Mouse (Mus musculus) heart, embryonic 12.5 days (tissue): ENCODE data around the gene Hoxd8. TPM values are rescaled to one million over a fixed set of nuclear protein-coding genes. Genes with fewer than 3 reads are reported as not detected.

Source experiments
- ATAC-seq: fragments of 200-750 bp; cut with Nextera tagmentation; 2 replicates; pipeline ENCODE4 v1.8.0; 2017; ENCODE audit warnings: moderate TSS enrichment, moderate library complexity; ENCODE audit not compliant: insufficient number of reproducible peaks, low FRiP score
- H3K27ac ChIP-seq: fragments of 300-500 bp; sonication (generic); 2 replicates; pipeline ENCODE4 v1.5.1; 2016; ENCODE audit warnings: mild to moderate bottlenecking, moderate library complexity; ENCODE audit not compliant: poor library complexity, severe bottlenecking
- H3K27me3 ChIP-seq: fragments of 300-500 bp; sonication (generic); replicated peaks from 2 replicates; pipeline ENCODE4 v1.6.1; 2016; ENCODE audit warnings: mild to moderate bottlenecking, moderate library complexity
- H3K36me3 ChIP-seq: fragments of 300-500 bp; sonication (generic); 2 replicates; pipeline ENCODE4 v1.6.1; 2016; ENCODE audit warnings: mild to moderate bottlenecking, moderate library complexity
- H3K4me1 ChIP-seq: fragments of 300-500 bp; sonication (generic); replicated peaks from 2 replicates; pipeline ENCODE4 v1.6.1; 2016; ENCODE audit warnings: mild to moderate bottlenecking
- H3K4me2 ChIP-seq: fragments of 300-500 bp; sonication (generic); 2 replicates; pipeline ENCODE4 v1.6.1; 2016; ENCODE audit warnings: mild to moderate bottlenecking, moderate library complexity
- H3K4me3 ChIP-seq: fragments of 300-500 bp; sonication (generic); 2 replicates; pipeline ENCODE4 v1.5.1; 2016; ENCODE audit warnings: mild to moderate bottlenecking
- H3K9ac ChIP-seq: fragments of 300-500 bp; sonication (generic); 2 replicates; pipeline ENCODE4 v1.6.1; 2016; ENCODE audit warnings: mild to moderate bottlenecking, moderate library complexity
- H3K9me3 ChIP-seq: fragments of 300-500 bp; sonication (generic); replicated peaks from 2 replicates; pipeline ENCODE4 v1.6.1; 2016; ENCODE audit warnings: mild to moderate bottlenecking, moderate library complexity
- WGBS: fragments of 180-500 bp; shearing (Covaris S2); methylation state at CpG from one replicate; pipeline ENCODE4 v1.1.7; 2016; 5-methylcytosine and 5-hydroxymethylcytosine counted together
- polyA plus RNA-seq: library from polyadenylated mRNA; unstranded; fragments of >200 nt; fragmentation: Nextera tagmentation; extraction: Ambion mirVana; gene quantifications from 2 replicates; pipeline ENCODE4 v1.2.1, GENCODE M21; 2016

Hoxd8 gene
- polyA plus RNA-seq, 1 experiment from 2014 or later, result 0.10 TPM

DNA sequence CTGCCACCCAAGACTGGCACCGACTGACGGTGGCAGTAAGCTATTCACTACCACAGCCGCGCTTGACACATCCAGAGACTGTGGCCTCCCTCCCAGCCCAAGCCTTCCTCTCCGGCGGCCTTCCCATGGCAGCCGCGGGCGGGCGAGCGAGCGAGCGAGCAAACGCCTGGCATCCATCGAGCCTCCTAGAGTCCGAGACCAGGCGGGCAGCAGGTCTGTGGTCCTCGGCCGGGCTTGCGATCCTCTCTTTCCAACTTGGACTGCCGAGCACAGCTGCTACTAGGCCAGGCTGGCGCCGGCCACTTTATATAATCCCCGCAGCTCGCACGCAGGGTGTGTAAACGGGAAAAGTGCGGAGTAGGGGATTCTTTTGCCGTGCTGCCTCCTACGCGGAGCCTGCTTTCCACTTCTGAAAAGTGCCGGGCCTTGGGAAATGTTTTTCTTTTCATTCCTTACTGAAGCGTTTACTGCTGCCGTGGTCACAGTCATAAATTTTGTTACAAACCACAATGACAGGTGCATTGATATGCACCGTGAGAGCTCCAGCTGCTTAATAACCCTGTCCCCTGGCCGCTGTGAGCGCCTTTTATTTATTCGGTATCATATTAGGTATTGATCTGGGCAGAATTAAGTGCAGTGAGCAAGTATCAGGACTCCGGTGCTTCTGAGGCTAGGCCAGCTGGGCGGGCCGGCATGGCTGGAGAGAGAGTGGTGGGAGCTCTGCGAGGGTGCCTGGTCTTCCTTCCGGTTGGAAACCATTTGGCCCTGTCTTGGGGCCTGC is 36.1 kb downstream of the Hoxd8 start:
- Histone ChIP-seq H3K9me3 (no peaks in the 10 kb centered on the region), H3K4me1 (peaks cover 4% of the 10 kb centered on the region; the same call in 1 of the 2 replicates), H3K4me2 (no peak overlapping the region), H3K27me3 (peaks cover 95% of the 10 kb centered on the region), H3K9ac (no peak overlapping the region), H3K4me3 (peak overlapping the region; percentile 14; the same call in 1 of the 2 replicates), H3K27ac (no peak overlapping the region), H3K36me3 (no peaks in the 10 kb centered on the region)
- WGBS, result 1% methylated on average over 43 of the region's 43 CpGs
- no peak for ATAC-seq

DNA sequence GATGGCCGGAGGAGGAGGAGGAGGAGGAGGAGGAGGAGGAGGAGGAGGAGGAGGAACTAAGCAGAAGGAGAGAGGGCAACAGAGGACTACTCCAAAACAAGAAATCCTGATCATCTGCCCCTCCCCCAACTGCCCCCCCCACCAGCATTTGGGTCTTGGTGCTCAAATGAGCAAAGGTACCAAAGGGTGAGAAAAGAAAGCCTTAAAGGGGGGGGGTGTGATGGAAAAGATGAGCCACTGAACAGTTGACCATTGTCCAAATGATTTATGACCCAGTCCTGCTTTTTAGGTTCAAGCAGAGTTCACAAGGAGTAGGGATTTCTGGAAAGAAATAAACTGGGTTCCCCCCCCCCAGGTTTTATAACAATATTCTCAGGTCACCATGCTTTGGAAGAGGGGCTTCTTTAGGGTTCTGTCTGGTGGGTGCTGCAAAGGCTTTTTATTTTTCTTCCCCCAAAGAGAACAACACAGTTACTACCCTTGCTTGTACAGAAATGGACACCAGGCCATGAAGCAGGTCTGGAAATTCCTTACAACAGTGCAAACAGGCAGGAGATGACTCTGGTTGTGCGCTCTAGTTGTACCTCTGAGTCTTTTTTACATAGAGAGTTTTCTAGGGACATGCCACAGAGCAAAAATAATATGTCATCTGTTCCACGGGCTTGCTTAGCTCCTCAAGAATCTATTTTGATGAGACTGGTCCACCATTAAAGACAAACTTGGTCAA is 37.0 kb downstream of the Hoxd8 start:
- Histone ChIP-seq H3K4me2 (no peak overlapping the region), H3K27me3 (peaks cover 95% of the 10 kb centered on the region), H3K9me3 (no peaks in the 10 kb centered on the region), H3K4me3 (no peak overlapping the region), H3K4me1 (no peaks in the 10 kb centered on the region), H3K27ac (no peak overlapping the region), H3K9ac (no peak overlapping the region), H3K36me3 (no peaks in the 10 kb centered on the region)
- ATAC-seq, result no peak
- 45% methylated on average over 2 of the region's 3 CpGs for WGBS

DNA sequence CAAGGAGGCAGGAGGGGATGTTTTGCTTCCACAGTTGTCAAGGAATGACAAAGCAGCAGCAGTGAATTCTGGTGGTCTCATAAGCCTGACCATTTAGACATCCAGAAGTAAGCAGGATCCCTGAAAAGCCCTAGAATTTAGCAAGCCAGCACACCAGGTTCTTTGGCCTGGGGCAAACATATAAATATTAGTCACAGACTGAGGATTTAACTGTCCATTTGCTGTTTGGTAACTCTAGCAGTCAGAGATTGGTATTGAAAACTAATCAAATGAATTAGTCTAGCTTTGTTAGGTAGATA is 37.5 kb downstream of the Hoxd8 start:
- Histone ChIP-seq H3K9me3 (no peaks in the 10 kb centered on the region), H3K36me3 (no peaks in the 10 kb centered on the region), H3K27ac (no peak overlapping the region), H3K9ac (no peak overlapping the region), H3K4me1 (peaks cover 5% of the 10 kb centered on the region; the same call in 1 of the 2 replicates), H3K4me2 (no peak overlapping the region), H3K4me3 (no peak overlapping the region), H3K27me3 (peaks cover 95% of the 10 kb centered on the region)
- no peak for ATAC-seq

DNA sequence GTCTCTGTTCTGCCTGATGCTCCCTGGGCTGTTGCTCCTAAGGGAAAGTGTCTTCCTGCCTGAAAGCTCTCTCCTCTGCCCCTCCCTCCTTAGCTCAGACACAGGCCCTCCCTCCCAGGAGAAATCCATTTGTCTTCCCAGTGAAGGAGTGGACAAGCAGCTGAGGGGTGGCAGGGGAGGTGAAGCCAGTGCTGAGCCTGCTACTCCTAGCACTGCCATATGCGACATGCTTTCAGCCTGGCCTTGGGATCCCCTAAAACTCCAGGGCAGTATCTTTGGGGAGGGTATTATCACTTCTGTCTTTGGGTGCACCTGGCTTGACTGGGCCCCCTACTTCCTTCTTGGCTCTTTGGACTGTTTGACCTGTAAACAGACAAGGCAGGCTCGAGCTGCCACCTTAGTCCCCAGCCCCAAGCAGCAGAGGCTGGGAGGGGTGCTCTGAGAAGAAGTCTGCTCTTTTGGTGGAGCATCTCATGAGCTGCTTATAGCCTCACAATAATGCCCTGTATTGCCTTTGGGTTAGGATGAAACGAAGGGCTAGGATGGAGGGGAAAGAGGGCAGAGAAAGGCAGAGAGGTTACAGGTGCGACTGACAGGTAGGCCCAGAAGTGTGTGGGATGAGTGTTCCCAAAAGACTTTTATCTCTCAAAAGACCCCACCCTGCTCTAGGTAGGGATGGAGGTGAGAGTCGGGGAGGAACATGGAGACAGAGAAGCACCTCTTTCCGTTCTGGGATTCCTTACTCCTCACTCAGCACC is 41.3 kb downstream of the Hoxd8 start:
- no peak overlapping the region for H3K9ac ChIP-seq

DNA sequence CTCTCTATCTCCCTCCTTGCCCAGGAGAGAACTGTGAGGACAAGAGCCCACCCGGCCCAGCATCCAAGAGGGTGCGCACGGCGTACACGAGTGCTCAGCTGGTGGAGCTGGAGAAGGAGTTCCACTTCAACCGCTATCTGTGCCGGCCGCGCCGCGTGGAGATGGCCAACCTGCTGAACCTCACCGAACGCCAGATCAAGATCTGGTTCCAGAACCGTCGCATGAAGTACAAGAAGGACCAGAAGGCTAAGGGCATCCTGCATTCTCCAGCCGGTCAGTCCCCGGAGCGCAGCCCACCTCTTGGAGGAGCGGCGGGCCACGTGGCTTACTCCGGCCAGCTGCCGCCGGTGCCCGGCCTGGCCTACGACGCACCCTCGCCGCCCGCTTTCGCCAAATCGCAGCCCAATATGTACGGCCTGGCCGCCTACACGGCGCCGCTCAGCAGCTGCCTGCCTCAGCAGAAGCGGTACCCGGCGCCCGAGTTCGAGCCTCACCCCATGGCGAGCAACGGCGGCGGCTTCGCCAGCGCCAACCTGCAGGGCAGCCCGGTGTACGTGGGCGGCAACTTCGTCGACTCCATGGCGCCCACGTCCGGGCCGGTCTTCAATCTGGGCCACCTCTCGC is 42.0 kb downstream of the Hoxd8 start:
- 3% methylated on average over 58 of the region's 58 CpGs for WGBS
- H3K4me2 ChIP-seq, result peak overlapping the region; percentile 14; the same call in 1 of the 2 replicates
- ATAC-seq, result no peak
- H3K4me3 ChIP-seq, result peak overlapping the region; percentile 17; the same call in 1 of the 2 replicates
- peaks cover 16% of the 10 kb centered on the region for H3K4me1 ChIP-seq
- no peak overlapping the region for H3K27ac ChIP-seq
- no peak overlapping the region for H3K9ac ChIP-seq
- peaks cover 90% of the 10 kb centered on the region for H3K27me3 ChIP-seq
- no peaks in the 10 kb centered on the region for H3K9me3 ChIP-seq
- no peaks in the 10 kb centered on the region for H3K36me3 ChIP-seq

More for the DNA sequence above, 41.3 kb downstream of the Hoxd8 start:
- WGBS, result 5% methylated on average over 6 of the region's 6 CpGs
- Histone ChIP-seq H3K27ac (no peak overlapping the region), H3K27me3 (peaks cover 90% of the 10 kb centered on the region), H3K4me1 (peaks cover 16% of the 10 kb centered on the region), H3K9me3 (no peaks in the 10 kb centered on the region), H3K4me3 (no peak overlapping the region), H3K4me2 (no peak overlapping the region), H3K36me3 (no peaks in the 10 kb centered on the region)
- ATAC-seq, result no peak

DNA sequence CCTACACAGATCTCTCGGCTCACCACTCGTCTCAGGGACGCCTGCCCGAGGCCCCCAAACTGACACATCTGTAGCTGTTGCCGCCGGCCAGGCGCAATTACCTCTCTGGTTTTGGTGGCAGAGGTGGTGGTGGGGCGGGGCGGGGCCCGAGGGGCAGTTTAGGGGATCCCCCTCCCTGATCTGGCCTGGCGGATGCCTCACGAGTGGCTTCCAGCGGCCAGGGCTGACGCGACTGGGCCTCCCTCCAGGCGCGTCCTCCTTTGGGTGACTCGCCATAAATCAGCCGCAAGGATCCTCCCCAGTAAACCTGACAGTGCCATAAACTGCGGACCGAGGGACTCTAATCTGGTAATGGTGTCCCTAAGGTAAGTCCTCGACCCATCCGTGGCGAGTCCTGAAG is 42.6 kb downstream of the Hoxd8 start:
- ATAC-seq, result no peak
- no peaks in the 10 kb centered on the region for H3K36me3 ChIP-seq
- H3K9me3 ChIP-seq, result no peaks in the 10 kb centered on the region
- H3K27me3 ChIP-seq, result peaks cover 90% of the 10 kb centered on the region
- WGBS, result 1% methylated on average over 24 of the region's 24 CpGs
- no peak overlapping the region for H3K27ac ChIP-seq
- H3K9ac ChIP-seq, result no peak overlapping the region
- peaks cover 16% of the 10 kb centered on the region for H3K4me1 ChIP-seq
- peak overlapping the region; percentile 14; the same call in 1 of the 2 replicates for H3K4me2 ChIP-seq
- peak overlapping the region; percentile 17; the same call in 1 of the 2 replicates for H3K4me3 ChIP-seq

DNA sequence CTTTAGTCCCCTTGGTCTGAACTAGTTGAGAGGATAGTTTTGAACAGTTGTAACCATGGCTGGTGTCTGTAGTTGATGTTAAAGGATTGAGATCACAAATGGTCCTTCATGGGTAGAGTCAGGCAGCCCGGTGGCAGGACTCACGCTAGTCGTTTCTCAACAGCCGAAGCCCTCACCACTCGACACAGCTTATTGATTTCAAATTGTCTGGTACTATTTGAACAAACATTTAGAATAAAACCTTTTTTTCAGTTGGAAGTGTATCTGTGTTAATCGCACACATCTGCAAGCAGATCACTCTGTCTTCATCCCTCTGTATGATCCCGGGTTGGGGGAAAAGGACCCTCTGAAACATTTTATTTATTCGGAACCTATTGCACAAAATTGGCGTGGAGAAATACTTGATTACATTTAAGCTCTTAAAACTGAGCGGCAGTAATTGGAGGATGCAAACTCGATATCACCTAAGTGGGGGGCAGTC is 43.3 kb downstream of the Hoxd8 start:
- WGBS, result 10% methylated on average over 11 of the region's 11 CpGs
- Histone ChIP-seq H3K27me3 (peaks cover 93% of the 10 kb centered on the region), H3K27ac (no peak overlapping the region)

DNA sequence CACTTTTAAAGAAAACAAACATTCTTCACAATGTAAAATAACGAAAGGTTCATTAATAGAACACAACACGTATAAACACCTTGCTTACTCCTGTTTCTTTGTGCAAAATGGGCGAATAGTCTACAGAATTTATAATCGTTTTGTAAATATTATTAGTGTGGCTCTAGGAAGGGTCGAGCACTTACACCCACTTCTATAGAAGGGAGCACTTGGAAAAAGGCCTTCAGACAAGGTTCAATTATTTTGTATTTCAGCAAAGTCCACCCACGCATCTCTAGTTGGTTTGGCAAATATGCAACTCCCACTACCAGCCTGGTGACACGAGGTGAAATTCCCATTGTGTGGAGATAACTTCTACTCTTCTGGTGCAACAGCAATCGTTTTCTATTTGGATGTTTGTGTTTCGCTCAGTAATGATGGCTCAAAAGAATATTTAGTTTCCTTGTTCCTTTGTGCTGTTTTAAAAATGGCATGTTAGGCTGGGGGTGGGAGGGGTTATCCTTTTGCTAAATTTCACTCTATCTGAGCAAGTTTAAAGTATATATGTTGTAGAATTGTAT is 44.1 kb downstream of the Hoxd8 start:
- WGBS, result 11% methylated on average over 9 of the region's 9 CpGs
- peaks cover 22% of the 10 kb centered on the region for H3K4me1 ChIP-seq

More for the DNA sequence above, 43.3 kb downstream of the Hoxd8 start:
- Histone ChIP-seq H3K4me3 (no peak overlapping the region), H3K9ac (no peak overlapping the region), H3K9me3 (no peaks in the 10 kb centered on the region), H3K36me3 (no peaks in the 10 kb centered on the region), H3K4me2 (no peak overlapping the region), H3K4me1 (peaks cover 16% of the 10 kb centered on the region)
- no peak for ATAC-seq

DNA sequence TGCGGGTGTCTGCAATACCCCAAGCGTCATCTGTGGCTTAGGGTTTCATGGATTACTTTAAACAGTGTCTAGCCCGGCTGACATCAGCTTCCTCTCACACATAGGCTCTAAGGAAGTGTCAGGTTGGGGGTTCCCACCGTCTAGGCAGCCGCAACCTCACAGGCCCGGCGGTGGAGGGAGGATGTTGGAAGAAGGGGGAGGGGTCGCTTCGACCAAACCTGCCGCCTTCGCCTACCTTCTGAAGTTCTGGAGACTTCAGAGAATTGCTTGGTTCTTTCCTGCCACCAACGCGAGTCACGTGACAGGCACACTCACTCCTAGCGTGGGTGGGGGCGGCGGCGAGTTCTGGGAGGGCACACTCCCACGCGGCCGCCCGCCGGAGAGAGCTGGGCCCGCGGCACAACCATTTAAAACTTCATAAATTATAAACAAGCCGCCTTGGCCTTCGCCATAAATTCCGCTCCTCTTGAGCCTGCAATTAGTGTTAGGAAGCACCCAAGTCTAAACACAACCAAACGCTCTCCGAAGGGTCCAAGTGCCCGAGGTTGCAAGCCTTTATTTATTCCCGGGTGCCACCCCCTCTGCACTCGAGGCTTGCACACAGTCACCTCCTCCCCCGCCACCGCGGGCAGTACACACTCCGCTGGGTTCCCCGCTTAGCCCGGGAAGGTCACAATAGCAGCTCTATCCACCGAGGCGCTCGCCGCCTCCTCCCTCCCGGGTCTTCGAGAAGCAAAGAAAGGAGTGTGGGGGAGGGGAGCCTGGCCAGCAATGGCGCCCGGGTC is 45.1 kb downstream of the Hoxd8 start:
- H3K4me3 ChIP-seq, result peak overlapping the region; percentile 31
- no peak overlapping the region for H3K27ac ChIP-seq
- H3K27me3 ChIP-seq, result peaks cover 94% of the 10 kb centered on the region
- H3K4me1 ChIP-seq, result peaks cover 22% of the 10 kb centered on the region
- WGBS, result under 1% methylated on average over 47 of the region's 47 CpGs
- no peak overlapping the region for H3K9ac ChIP-seq
- ATAC-seq, result peak; percentile 62; the same call in 1 of the 2 replicates
- no peaks in the 10 kb centered on the region for H3K36me3 ChIP-seq
- H3K9me3 ChIP-seq, result no peaks in the 10 kb centered on the region
- peak overlapping the region; percentile 62 for H3K4me2 ChIP-seq

More for the DNA sequence above, 44.1 kb downstream of the Hoxd8 start:
- no peak overlapping the region for H3K4me2 ChIP-seq
- no peak overlapping the region for H3K27ac ChIP-seq
- no peak overlapping the region for H3K9ac ChIP-seq
- no peak for ATAC-seq
- no peaks in the 10 kb centered on the region for H3K9me3 ChIP-seq
- no peak overlapping the region for H3K4me3 ChIP-seq
- peaks cover 94% of the 10 kb centered on the region for H3K27me3 ChIP-seq
- H3K36me3 ChIP-seq, result no peaks in the 10 kb centered on the region

DNA sequence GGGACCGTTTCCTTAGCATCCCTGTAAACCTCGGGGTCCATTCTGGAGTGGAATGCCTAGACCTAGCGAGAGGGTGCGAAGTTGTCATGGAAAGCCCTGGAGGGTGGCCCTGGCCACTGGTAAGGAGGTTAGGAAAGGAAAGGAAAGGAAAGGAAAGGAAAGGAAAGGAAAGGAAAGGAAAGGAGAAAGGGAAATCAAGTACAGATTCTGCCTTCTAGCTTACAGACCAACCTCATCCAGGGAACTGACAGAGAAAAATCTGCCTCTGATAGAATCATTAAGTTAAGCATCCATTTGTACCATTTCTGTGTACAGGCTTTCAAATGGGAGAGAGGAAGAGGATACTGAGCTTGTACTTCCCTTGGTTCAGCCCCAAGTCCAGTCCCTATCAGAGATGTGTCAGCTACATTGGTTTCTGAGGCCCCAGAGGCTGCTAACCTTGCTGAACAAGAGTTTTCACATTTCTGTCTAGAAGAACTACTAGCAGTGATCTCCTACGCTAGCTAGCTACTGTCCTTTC is 46.4 kb downstream of the Hoxd8 start:
- Histone ChIP-seq H3K4me2 (no peak overlapping the region), H3K27ac (no peak overlapping the region), H3K9me3 (no peaks in the 10 kb centered on the region), H3K36me3 (no peaks in the 10 kb centered on the region), H3K4me3 (no peak overlapping the region), H3K9ac (no peak overlapping the region), H3K27me3 (peaks cover 91% of the 10 kb centered on the region), H3K4me1 (peaks cover 22% of the 10 kb centered on the region)
- 33% methylated on average over 5 of the region's 5 CpGs for WGBS
- ATAC-seq, result no peak
